Mouse (Mus musculus): ENCODE data around the gene Morc1.

GRCm38 (mm10) chr16:48473396-48473795 is 42.4 kb downstream of the Morc1 start:
- TF ChIP-seq CTCF (IDR thresholded peaks at IDR 0.05; ENCODE audit: extremely low read depth, insufficient read depth, low read length) (no peak), POLR2A (IDR thresholded peaks at IDR 0.05; ENCODE audit: extremely low read depth, insufficient read depth, low read length) (no peak)
